Mouse (Mus musculus) embryo, embryonic 9.5 days (tissue): Measurements from ENCODE around the gene Frmpd4.

Source experiments
- DNase-seq: peaks from one replicate; pipeline ENCODE4 v3.0.0-alpha.2; 2017; ENCODE audit errors: extremely low spot score

Gene Frmpd4

DNA sequence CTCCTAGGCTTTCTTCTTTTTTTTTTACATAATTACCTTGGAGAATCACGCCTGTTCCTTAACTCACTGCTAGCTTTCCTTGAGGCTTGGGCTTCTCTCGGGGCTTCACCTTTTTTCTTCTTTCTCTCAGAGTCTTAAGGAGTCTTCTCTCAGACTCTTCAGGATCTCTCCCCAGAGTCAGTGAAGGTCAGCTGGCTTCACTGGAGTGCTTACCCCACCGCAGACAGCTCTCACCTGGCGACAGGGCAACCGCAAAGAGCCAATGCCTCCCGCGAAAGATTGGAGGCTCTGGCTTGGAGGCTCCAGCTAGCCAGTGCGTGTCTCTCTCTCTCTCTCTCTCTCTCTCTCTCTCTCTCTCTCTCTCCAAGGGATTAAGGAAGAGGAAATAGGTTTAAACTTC lies 453.0 kb downstream of the Frmpd4 start:
- no peak for DNase-seq

DNA sequence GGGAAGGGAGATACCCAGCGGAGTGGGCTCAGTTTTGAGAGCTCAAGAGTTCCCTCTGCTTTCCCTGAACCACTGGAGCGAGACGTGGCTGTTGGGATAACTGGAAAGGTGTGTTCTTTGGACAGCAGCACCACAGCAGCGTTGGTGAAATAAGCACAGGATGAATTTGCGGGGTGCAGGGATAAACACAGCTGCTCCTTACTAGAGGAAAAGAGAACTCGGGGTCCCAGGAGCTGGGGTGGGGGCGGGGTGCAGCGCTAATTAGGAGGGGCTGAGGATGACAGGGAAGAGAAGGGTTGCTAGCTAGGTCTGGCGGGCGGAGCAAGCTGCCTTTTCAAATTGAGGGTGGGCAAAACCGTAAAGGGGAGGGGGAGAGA lies 453.5 kb downstream of the Frmpd4 start:
- DNase-seq, result no peak

DNA sequence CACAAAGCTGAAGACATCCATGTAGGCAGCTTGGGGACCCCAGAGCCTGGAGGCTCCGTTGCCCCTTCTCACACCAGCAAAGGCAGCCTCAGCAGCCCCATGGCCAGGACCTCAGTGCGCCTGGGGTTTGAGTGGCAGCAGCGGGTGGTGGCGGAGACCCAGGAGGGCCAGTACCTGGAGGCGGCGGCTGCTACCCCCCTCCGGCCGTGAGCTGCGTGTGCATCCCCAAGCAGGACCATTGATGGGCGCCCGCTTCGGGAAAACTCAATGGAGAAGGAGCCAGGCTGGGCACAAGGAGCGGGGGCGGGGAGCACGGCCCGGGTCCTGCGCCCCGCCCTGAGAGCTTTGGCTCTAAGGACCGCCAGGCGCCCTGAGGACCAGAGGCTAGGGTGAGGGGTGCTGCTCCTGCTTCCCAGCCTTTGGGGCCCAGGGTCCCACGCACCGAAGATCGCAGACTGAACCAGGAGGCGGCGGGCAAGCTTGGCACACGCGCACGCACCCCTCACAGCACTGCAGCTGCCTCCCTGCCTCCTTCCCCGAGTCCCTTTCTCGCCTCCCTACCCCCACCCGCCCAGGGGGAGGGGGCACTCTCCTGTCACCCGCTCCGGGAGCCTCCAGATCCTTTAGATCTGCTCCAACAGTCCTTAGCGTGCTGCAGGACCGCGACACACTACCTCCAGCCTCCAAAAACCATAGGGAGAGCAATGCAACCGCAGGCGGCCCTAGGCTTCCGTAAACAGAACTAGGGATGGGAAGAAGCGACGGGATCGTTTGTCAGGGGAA lies 454.0 kb downstream of the Frmpd4 start:
- peak; percentile 32 for DNase-seq

DNA sequence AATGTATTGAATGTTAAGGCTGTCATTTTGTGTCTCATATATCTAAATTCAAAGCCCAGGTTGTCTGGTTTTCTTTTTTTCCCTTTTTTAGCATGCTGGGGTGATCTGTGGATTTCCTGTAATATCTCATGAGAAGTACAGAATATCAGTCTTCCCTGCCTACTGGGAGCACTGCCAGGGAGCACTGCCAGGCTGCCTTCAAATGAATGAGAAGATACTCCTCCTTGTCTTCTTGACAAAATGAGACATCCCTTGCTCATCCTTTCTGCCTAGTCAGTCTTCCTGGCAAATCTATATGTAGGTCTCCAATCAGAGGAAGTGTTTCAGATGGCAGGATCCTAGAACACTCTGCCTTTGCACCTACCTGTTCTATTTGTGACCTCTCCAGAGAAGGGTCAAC lies 535.4 kb downstream of the Frmpd4 start:
- no peak for DNase-seq

DNA sequence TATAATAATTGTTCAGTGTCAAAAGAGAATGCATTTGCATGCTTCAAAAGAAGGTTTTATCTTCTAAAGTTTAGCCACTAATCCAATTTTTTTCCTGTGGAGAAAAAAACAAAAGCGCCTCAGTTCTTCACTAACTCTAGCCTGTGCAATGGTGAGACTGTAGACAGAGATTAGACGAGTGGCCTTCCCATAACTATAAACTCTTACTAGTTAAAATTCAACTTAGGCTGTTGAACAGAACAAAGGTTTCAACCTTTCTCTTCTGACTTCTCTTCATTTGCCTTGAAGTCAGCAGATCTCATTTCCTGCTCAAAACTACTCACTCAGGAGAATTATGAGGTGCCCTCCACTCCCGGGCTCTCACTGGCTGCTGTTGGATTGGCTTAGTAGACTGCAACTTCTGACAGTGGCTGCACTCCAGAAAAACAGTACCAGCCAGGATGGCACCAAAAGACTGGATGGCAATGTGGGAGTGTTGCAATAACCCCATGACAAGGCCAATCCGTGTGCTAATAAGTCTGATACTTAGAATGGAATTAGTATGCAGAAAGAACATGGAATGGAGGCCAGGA lies 556.4 kb downstream of the Frmpd4 start:
- no peak for DNase-seq

DNA sequence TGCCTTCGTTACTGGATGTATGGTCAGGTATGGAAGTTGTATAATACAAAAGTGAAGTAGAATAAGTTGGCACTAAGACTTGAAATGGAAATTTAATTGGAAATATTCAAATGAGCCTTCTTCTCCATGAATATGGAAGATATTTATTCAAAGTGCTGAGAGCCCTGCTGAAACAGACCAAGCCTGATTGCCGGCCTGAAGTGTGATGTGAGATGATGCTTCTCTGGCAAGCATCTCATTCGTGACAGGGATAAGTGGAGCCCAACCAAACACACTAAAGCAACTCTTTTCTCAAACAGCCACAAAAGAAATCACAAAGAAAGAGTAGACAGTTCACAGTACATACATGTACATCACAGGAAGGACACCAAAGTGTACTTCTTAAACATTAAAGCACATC lies 559.2 kb downstream of the Frmpd4 start:
- DNase-seq, result no peak

DNA sequence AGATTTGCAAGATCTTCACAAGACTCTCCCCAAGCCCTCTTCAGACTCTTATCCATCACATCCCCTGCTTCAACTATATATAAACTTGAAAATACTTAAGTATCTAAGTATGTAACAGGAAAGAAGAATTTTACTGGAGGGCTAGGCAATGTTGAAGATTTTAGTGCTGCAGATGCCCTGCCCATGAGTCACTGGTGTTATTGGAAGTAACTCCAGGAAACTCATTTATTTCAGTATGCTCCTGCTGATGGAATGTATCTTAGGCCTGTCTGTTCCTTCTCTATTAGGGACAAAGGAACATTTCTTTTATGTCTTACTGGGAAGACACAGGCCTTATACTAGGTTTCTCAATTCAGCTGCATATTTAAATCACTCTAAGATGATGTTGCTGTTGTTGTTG lies 592.2 kb downstream of the Frmpd4 start:
- DNase-seq, result no peak

DNA sequence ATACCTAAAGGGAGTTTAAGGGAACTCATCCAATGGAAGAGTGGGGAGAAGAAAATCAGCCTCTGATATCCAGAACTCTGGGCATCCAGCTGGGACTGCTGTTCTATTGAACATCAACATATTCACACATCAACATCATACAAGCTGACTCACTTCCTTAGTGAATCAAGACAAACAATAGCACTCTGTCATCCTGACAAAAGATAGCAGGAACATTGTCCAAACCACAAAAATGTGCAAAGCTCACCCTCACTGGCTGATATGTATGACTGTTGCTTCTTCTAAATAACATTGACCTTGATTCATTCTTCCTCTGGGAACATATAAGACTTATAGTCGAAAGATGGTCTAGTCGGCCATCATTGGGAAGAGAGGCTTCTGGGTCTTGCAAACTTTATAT lies 625.8 kb downstream of the Frmpd4 start:
- DNase-seq, result no peak

DNA sequence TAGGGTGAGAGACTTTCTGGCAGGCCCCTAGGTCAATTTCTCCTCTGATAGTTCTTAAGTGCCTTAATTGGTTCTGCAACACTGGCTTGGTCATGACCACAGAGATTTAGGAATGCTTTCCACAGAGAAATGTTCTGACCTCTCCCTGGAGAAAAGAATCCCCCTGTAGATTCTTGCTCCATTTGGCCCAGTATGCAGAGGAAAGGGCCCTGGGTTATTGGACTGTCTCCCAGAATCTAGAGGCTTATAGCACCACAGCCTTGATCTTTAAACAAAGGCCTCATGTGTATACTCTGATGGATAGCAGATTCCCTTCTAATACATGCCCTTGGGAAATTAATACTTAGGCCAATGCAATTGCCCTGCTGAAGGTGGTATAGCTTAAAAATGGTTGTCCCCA lies 667.5 kb downstream of the Frmpd4 start:
- DNase-seq, result no peak

DNA sequence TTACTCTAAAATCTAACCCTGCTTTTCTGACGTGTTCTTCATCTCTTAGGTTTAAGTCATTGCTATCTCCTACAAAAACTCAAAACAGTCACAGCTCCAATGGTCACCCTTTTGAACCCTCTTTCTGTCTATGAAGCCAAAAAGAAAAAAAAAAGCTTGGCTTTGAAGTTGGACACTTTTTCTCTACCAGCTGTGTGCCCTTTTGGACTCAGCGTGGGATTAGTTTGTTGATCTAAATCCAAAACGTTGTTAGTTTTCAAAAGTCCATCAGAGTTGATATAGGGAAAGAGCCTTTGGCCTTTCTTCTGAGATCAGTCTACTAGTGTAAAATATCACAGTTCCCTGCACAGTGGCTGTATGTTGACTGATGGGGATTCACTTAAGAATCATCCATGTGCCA lies 676.0 kb downstream of the Frmpd4 start:
- no peak for DNase-seq

DNA sequence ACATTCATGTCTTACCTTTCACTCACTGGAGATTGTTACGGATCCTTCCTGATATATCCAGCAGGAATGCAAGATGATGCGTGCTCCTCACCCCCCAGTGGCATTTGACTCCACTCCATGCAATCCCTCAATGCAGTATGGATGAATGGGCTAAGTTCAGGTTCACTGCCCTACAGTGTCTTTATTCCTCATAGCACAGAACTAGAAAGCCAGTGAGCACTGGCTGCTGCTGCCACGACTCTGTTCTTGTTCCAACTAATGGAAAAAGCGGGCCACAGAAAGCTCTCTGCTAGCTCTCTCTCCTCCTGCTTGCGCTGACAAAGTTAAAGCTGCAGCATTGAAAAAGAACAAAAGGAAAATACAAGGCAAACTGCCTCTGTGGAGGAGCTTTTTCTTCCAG lies 722.2 kb downstream of the Frmpd4 start:
- no peak for DNase-seq

DNA sequence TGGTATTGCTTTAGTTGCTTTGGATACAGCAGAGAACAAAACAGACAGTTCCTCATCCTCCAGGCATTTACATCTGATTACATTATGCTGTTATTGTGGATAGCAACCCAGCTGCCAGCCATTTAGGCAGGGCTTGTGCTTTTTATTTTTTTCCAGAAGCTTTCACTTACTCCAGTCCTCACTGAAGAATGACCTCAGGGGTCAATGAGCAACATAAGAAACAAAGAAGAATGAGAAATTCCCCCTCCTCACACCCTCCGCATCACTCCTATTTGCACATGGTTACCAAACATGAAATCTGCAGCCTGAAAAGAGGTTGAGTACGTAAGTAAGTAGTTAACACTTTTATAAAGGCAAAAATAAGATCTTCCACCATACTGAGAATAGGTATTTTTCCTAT lies 744.5 kb downstream of the Frmpd4 start:
- DNase-seq, result no peak

DNA sequence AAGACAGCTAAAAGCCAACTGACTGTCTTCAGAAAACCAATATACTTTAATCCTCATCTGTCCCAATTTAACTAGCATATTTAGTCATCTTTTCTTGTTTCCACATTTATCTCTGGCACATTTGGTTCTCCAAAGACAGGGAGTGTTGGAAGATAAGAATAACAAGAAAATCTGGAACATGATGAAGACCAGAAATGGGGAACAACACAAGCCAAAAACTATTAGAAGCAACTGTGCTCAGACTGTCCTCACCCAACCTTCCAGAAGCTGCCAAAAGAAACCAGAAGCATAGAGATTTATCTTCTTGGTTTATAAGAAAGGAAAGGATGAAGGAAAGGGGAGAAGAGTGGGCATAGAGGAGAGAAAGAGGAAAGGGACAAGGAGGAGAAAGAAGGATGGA lies 748.6 kb downstream of the Frmpd4 start:
- no peak for DNase-seq

DNA sequence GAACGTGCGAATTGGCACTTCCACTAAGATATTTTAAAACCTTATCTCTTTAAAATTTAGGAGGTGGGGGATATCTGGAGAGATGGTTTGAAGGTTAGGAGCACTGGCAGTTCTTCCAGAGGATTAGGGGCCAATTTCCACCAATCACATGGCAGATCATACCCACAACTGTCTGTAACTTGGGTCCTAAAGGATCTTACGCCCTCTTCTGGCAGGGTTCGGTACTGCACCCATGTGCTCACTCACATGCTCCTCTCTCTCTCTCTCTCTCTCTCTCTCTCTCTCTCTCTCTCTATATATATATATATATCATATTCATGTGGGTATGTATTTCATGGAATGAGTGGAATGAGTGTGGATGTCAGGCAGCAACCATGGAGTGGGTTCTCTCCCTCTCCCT lies 759.7 kb downstream of the Frmpd4 start:
- peak; percentile 4 for DNase-seq

DNA sequence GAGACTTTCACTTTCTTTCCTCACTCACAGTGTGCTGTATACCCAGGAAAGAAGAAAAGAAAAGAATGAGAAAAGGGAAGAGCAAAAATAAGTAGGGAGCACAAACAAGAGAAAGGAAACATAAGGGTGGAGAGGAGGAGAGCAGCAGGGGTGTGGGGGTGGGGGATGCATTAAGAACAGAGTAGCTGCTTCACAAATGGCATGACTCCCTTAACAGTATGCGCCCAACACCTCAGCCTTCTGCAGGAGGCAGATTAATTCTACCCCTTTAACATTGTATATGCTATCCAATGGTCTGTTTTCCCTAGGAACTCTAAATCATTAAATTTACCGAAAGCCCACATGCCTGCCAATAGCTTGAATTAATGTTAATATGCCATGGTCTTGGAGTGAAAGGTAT lies 766.9 kb downstream of the Frmpd4 start:
- DNase-seq, result no peak

DNA sequence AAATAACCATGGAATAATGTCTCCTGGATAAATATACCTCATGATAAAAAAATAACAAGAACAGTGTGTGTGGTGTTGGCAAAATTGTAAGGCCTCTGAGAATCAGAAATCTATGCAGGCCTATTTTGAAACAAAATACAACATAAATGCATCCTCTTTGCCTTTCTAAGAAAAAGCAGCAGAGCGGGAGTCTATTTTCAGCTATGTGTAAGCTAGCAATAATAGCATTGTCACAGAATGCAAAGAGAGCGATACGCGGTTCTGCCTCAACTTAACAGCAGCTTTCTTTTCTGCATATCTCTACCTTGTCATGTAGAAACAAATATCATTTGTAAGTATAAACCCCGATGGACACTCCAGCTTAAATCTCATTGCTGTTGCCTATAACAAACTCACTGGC lies 768.5 kb downstream of the Frmpd4 start:
- DNase-seq, result no peak

DNA sequence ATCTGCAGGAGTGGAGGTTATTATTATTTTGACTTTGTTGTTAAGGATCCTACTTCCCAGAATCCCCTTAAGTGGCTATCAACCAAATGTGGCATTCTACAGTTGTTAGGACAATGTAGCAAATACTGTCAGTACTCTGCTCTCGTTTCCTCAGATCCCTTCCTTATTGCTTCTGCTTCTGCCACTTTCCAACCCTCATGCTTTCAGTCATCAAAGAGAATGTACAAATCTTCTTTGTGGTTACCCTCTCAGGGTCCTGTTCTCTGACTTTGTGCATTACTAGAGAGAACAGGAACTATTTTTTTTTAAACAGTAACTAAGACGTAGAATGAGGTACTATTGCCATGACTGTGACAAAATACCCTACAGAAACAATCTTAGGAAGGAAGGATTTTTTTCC lies 788.3 kb downstream of the Frmpd4 start:
- no peak for DNase-seq

DNA sequence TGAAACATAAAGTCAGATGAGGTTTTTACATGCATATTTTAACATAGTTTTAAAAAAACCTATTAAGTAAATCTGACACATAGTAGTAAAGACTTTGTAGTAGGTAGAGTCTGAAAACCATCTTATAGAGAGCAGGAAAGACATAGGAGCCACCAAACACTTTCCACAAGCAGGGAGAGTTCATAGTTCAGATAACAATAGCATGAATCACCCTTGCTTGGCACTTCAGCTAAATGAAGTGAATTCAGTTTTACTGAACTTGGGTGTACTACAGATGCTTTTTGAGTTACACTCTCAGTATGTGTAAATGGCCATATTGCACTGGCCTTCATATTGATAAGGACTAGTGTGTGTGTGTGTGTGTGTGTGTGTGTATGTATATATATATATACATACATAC lies 793.5 kb downstream of the Frmpd4 start:
- no peak for DNase-seq

DNA sequence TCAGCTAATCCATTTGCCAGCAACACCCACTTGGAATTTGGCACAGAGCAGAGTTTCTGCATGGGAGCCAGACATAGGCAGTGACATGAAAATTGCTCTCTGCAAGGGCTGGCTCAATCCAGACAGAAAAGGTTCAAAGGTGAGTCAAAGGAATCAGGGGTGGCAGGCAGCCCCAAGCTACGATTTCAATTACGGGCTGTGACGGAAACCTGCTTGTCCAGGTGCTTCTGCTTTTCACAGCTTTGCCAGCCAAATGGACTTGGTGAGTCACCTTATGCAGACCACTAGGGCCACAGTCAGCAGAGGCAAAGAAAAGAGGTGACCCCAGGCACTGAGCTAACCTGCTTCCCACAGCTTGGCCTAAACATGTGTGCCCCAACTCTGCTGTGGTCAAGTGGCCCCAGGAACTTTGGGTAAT lies 857.5 kb downstream of the Frmpd4 start:
- DNase-seq, result no peak

DNA sequence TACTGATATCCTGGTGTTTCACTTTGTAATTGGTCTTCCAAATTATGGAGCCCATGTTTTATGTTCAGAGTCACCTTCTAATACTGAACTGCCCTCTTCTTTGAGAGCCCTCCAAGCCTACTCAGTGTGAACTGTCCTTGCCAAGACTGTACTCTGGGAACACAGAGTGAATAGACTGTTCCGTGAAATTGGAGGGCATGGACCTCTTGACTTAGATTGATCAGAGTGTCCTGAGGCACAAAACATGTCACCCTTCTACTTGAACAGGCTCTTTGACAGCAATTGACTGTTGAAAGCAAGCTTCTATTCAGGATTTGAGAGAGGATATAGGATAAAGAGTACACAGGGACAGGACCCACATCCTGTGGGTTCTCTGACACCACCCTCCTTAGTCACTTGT lies 857.9 kb downstream of the Frmpd4 start:
- DNase-seq, result no peak

DNA sequence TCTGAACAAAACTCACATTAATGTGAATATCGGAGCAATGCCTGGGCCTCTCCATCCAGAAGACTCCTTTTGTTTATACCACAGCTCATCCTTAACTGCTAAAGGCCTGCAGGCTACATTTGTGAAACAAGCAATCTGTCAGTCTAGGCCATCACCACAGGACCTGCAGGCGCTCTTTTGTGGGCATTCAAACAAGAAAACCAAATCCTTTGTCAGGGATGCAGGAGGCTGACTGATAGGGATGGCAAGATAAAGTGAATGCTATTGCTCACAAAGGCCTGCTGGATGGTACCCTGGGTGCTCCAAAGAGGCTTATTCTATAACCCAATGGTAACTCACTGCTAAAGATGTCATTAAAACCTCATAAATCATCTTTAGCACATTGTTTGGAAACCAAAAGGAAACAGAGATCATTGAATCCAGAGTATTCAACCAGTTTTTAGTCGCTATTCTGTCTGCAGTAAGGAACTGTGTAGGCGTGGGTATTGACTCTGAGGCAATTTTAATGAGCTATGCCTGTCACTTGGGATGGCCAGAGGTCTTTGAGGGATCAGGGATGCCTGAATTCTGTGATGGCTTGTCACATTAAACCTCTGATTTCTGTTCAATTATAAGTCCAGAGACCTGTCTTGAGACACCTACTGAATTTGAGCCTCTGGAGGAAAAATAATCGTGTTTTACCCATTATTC lies 922.1 kb downstream of the Frmpd4 start:
- peak; percentile 10 for DNase-seq

DNA sequence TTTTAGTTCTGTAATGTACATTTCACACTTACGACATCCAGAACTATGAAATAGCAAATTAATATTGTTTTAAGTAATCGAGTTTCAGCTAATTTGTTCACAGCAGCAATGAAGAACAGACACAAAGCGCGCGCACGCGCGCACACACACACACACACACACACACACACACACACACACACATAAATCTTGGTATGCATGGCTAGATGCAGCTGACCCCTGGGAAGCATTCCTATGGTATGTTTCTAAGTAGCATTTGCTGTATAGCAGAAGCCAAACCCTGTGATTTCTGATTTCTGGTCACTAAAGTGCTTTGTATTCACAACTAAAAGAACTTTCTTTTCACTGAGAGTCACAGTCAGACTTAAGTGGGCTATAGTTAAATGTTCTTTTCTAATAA lies 922.8 kb downstream of the Frmpd4 start:
- no peak for DNase-seq

DNA sequence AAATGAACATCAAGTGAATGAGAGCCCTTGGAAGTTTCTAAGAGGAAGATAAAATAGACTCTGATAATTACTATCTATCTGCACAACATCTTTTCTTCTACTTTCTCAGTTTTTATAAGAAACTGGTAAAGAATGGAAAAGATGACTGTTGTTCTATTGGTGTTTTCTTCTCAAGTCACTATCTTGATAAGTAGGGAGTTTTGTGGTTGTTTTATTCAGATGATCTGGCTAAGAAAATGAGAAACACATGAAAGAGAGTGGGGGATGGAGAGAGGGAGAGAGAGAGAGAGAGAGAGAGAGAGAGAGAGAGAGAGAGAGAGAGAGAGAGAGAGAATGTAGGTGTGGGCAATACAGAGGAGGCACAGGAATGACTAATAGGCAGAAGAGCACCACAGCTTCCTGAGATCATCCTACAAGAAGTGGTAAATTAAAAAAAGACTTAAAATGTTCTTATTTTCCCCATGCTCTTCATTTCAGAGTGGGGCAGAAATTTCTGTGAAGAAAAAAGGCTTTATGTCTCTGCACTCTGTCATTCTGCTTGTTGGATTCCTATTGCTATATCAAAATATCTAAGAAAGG lies 979.3 kb downstream of the Frmpd4 start:
- no peak for DNase-seq
